Mouse (Mus musculus): ENCODE results near the gene Fgd5.

DNA sequence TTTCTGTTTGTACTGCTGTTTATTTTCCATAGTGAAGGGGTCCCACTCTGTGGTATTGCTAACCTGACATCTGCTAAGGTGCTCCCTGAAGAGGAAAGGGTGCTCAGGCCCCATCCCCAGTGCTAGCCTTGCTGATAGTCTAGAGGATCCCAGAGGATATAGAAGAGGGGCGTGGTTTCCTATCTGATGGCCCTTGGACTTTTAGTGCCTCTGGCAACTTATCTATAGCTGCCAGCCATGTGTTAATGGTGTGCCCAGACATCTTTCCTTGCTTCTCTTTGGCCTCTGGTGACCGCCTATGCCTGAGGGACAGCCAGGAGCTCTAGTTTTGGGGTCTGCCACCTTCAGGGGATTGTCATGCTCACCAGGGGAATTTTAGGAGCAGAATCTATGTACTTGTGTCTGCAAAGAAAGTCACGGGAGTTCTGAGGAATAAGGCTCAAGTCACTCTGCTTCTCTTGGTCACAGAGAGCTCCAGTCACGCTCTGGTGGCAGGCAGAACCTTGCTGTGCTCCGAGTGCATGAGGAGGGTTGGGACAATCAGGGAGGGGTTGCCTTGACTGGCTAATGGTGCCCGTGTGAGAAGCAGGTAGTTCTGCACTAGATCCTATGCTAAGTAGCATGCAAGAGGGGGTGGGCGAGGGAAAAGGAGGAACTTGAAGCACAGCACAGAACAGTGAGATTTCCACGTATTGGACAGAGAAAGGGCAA, 15.3 kb downstream of the Fgd5 start:
- TF ChIP-seq E2F4 (IDR thresholded peaks at IDR 0.05; ENCODE audit: insufficient read depth) (no peak), TCF12 (IDR thresholded peaks at IDR 0.05; ENCODE audit: insufficient read depth, poor library complexity, severe bottlenecking) (no peak), POLR2A (IDR thresholded peaks at IDR 0.05; ENCODE audit: insufficient read length, low read depth) (no peak)
